Mouse (Mus musculus) MEL (cell line): Measurements from ENCODE around the gene Wdpcp.

Experiments used
- CTCF ChIP-seq, 3 experiments: IDR thresholded peaks in 2 of 3; conservative IDR thresholded peaks in 1 of 3; 2 replicates each; pipeline ENCODE4 v1.5.1; 2011 to 2012; ENCODE audit warnings: low read length in 3 of 3, low read depth in 2 of 3, mild to moderate bottlenecking in 2 of 3, improper control_type of control experiment in 1 of 3, inconsistent platforms in 1 of 3, mixed read lengths in 1 of 3, moderate library complexity in 1 of 3; ENCODE audit not compliant: control insufficient read depth in 1 of 3, insufficient read depth in 1 of 3, poor library complexity in 1 of 3, severe bottlenecking in 1 of 3
- ELF1 ChIP-seq: IDR thresholded peaks from 2 replicates; pipeline ENCODE4 v1.6.1; 2014; ENCODE audit warnings: low read depth, mild to moderate bottlenecking, inconsistent platforms, low read length, improper control_type of control experiment, moderate library complexity
- EP300 ChIP-seq, 2 experiments: IDR thresholded peaks; 2 replicates each; pipeline ENCODE4 v1.6.1; 2011; ENCODE audit warnings: improper control_type of control experiment in 2 of 2, low read length in 2 of 2, low read depth in 1 of 2, mild to moderate bottlenecking in 1 of 2
- GABPA ChIP-seq: IDR thresholded peaks from 2 replicates; pipeline ENCODE4 v1.6.1; 2012; ENCODE audit warnings: low read depth, mild to moderate bottlenecking, inconsistent platforms, low read length, improper control_type of control experiment, moderate library complexity
- POLR2A ChIP-seq, 2 experiments: IDR thresholded peaks; 2 replicates each; pipeline ENCODE4 v1.6.1; 2011 to 2012; ENCODE audit warnings: low read length in 2 of 2, mild to moderate bottlenecking in 2 of 2, control low read depth in 1 of 2, improper control_type of control experiment in 1 of 2, low read depth in 1 of 2, moderate library complexity in 1 of 2; ENCODE audit not compliant: control insufficient read depth in 1 of 2, insufficient read depth in 1 of 2, poor library complexity in 1 of 2
- RAD21 ChIP-seq: IDR thresholded peaks from 2 replicates; pipeline ENCODE4 v1.6.1; 2011; ENCODE audit warnings: mild to moderate bottlenecking, low read depth, low read length, improper control_type of control experiment
- TAL1 ChIP-seq: IDR thresholded peaks from 2 replicates; pipeline ENCODE4 v1.6.1; 2012; ENCODE audit warnings: mild to moderate bottlenecking, inconsistent platforms, low read length, moderate library complexity, mixed read lengths
- USF1 ChIP-seq: IDR thresholded peaks from 2 replicates; pipeline ENCODE4 v1.6.1; 2014; ENCODE audit warnings: low read depth, mild to moderate bottlenecking, inconsistent platforms, low read length, improper control_type of control experiment, moderate library complexity
- ZMIZ1 ChIP-seq: IDR thresholded peaks from 2 replicates; pipeline ENCODE4 v1.6.1; 2012; ENCODE audit warnings: low read depth, mild to moderate bottlenecking, inconsistent platforms, low read length, improper control_type of control experiment, moderate library complexity

DNA sequence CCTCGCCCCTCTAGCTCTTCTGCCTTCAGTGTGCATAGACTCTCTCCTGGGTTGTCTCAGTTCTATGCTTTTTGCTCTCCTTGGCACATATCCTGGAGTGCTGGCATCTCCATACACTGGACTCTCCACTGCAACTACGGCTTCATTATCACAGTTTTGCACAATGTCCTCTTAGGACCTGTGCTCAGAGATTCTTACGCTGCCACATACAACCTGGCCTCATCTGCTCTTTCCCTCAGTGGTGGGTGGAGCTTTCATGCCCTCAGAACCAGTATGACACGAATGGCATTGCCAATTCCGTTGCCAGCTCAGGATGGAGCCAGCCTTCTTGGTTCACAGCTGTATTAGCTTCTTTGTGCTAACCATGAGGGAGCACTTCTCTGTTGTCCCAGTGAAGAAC is 29.3 kb upstream of the Wdpcp start:
- no peak for TF ChIP-seq CTCF (IDR thresholded peaks at IDR 0.05 in 2 of 3, conservative IDR thresholded peaks at IDR 0.05 in 1 of 3; ENCODE audit: control insufficient read depth in 1 of 3, insufficient read depth in 1 of 3, low read depth in 2 of 3, low read length in 3 of 3, poor library complexity in 1 of 3, severe bottlenecking in 1 of 3)
- no peak for TF ChIP-seq GABPA
- TF ChIP-seq USF1, result no peak
- TF ChIP-seq RAD21, result no peak
- no peak for TF ChIP-seq POLR2A (IDR thresholded peaks at IDR 0.05; ENCODE audit: control insufficient read depth in 1 of 2, insufficient read depth in 1 of 2, low read depth in 1 of 2, low read length in 2 of 2, poor library complexity in 1 of 2)
- no peak for TF ChIP-seq EP300 (IDR thresholded peaks at IDR 0.05; ENCODE audit: low read depth in 1 of 2, low read length in 2 of 2)
- no peak for TF ChIP-seq TAL1
- TF ChIP-seq ELF1, result no peak
- no peak for TF ChIP-seq ZMIZ1
